Mouse (Mus musculus) ES-Bruce4 (cell line): Measurements from ENCODE around the gene Glb1. TPM values are rescaled to one million over a fixed set of nuclear protein-coding genes. Genes with fewer than 3 reads are reported as not detected.
A peak's percentile ranks its signal among the peaks of the same experiment; 100 is the strongest.

ENCODE experiments used
- H3K27ac ChIP-seq: 2 replicates; pipeline ENCODE4 v1.5.1; 2012; ENCODE audit warnings: low read length, inconsistent platforms; ENCODE audit not compliant: insufficient read depth
- H3K27me3 ChIP-seq: 2 replicates; pipeline ENCODE4 v1.6.1; 2012; ENCODE audit warnings: mild to moderate bottlenecking, low read length, inconsistent platforms; ENCODE audit not compliant: control insufficient read depth, poor library complexity, insufficient read depth, severe bottlenecking
- H3K36me3 ChIP-seq: 2 replicates; pipeline ENCODE4 v1.6.1; 2012; ENCODE audit warnings: inconsistent platforms, mild to moderate bottlenecking, low read length, moderate library complexity; ENCODE audit not compliant: control insufficient read depth, poor library complexity, insufficient read depth, severe bottlenecking
- H3K4me1 ChIP-seq: one replicate; pipeline ENCODE4 v1.8.1; 2011; ENCODE audit warnings: low read length; ENCODE audit not compliant: control insufficient read depth, insufficient read depth
- H3K4me3 ChIP-seq: 2 replicates; pipeline ENCODE4 v1.5.1; 2011; ENCODE audit warnings: low read depth, mild to moderate bottlenecking, low read length
- H3K9ac ChIP-seq: 2 replicates; pipeline ENCODE4 v1.6.1; 2012; ENCODE audit warnings: low read depth, mild to moderate bottlenecking, inconsistent platforms; ENCODE audit not compliant: poor library complexity, severe bottlenecking
- H3K9me3 ChIP-seq: replicated peaks from 2 replicates; pipeline ENCODE4 v1.6.1; 2012; ENCODE audit warnings: mild to moderate bottlenecking, low read length, inconsistent platforms; ENCODE audit not compliant: control insufficient read depth, poor library complexity, insufficient read depth, severe bottlenecking
- CTCF ChIP-seq: IDR thresholded peaks from one replicate; pipeline ENCODE4 v1.8.1; 2011; ENCODE audit warnings: low read depth, low read length
- EP300 ChIP-seq: IDR thresholded peaks from 2 replicates; pipeline ENCODE4 v1.6.1; 2011; ENCODE audit warnings: low read depth, low read length; ENCODE audit not compliant: insufficient read depth
- POLR2A ChIP-seq: IDR thresholded peaks from one replicate; pipeline ENCODE4 v1.8.1; 2011; ENCODE audit warnings: low read length; ENCODE audit not compliant: insufficient read depth
- polyA plus RNA-seq: library from polyadenylated mRNA; stranded (reverse); fragments of >200 nt; gene quantifications from 2 replicates; pipeline ENCODE4 v1.2.4, GENCODE M21; 2011; ENCODE audit warnings: low read depth; ENCODE audit not compliant: missing spikeins, insufficient read depth, insufficient read length

Gene Glb1
- polyA plus RNA-seq, 1 experiment: 41.1 TPM

DNA sequence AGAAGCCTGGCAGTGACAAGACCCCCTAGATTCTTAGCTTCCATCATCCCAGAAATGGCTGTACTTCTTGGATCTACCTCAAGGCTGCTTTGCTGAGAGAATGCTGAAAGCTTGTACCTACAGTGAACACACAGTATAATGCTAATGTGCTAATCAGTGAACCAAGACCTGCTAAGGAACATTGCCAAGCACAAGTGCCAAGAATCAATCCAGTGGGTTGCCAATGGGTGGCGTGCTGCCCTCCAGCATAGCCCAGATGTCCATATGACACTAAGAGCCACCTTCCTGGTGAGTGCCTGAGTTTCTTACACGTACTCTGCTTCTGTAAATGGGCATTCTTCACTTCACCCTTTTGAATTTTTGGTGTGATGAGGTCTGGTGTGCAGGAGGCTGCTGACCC lies 6.8 kb downstream of the Glb1 start:
- H3K9ac ChIP-seq: no peak overlapping the region
- peaks cover 25% of the 10 kb centered on the region for H3K36me3 ChIP-seq
- no peak overlapping the region for H3K27ac ChIP-seq
- H3K27me3 ChIP-seq: no peaks in the 10 kb centered on the region
- no peaks in the 10 kb centered on the region for H3K9me3 ChIP-seq
- H3K4me3 ChIP-seq: no peak overlapping the region
- TF ChIP-seq EP300: no peak
- TF ChIP-seq POLR2A: no peak
- TF ChIP-seq CTCF: no peak
- H3K4me1 ChIP-seq: no peaks in the 10 kb centered on the region

DNA sequence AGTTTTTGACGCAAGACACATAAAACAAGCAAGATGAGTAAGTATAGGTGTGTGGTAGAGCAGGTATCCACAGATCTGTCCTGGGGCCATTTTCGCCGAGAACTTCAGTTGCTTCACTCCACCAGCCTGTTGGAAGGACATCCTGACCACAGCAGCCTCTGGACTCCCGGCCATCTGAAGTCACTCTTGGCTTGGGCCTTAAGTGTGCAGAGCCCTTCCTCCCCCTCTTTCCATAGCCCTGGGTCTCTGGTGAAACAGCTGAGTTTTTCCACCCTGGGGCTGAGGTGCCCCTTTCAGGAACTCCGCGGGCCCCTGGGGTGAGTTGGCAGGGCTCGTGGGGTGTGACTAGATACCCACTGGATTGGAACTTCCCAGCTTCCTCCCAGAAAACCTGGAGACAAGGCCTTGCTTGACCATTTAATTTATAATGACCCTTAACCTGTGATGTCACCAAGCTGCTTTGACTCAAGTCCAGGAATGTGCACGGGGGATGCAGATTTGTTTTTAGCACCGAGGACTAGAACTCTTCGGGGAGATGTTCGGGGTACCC lies 9.5 kb downstream of the Glb1 start:
- no peak for TF ChIP-seq CTCF
- TF ChIP-seq EP300: no peak
- no peak for TF ChIP-seq POLR2A
- Histone ChIP-seq H3K27ac (no peak overlapping the region), H3K4me3 (no peak overlapping the region), H3K27me3 (no peaks in the 10 kb centered on the region), H3K9me3 (no peaks in the 10 kb centered on the region), H3K4me1 (no peaks in the 10 kb centered on the region), H3K9ac (no peak overlapping the region), H3K36me3 (peaks cover 23% of the 10 kb centered on the region)

DNA sequence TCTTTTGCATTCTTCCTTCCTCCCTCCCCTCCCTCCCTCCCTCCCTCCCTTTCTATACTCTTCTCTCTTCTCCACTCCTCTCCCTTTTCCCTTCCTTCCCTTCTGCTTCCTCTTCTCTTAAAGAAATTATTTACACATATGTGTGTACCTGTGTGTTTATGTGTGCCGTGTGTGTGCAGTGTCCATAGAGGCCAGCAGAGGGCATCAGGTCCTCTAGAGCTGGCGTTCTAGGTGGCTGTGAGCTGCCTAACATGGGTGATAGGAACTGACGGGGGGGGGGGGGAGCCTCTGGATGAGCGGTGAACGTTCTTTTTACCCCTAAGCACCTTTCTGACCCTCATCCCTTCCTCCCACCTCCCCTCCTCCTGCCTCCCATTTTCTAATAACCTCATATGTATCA lies 10.4 kb downstream of the Glb1 start:
- H3K27ac ChIP-seq: no peak overlapping the region
- no peak overlapping the region for H3K4me3 ChIP-seq
- no peaks in the 10 kb centered on the region for H3K4me1 ChIP-seq
- no peak overlapping the region for H3K9ac ChIP-seq
- no peaks in the 10 kb centered on the region for H3K27me3 ChIP-seq
- no peak for TF ChIP-seq POLR2A
- TF ChIP-seq EP300: no peak
- TF ChIP-seq CTCF: no peak
- H3K9me3 ChIP-seq: no peaks in the 10 kb centered on the region
- peaks cover 15% of the 10 kb centered on the region for H3K36me3 ChIP-seq

DNA sequence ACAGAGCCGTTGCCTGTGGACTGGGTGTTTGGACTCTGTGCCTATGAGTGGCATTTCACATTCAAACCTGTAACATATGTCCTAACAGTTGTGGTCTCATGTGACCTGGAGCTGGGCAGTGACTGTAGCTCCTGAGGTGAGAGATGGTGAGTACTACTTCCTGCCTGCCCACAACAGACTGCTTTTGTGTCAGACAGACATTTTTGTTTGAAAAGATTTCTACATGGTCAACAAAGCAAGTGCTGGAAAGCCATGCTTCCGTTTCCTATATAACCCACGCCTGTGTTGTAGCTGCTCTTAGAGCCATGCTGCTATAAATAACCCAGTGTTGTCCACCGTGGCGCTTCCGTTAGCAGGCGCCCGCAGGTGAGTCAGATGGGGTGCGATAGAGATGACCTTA lies 11.5 kb downstream of the Glb1 start:
- Histone ChIP-seq H3K27me3 (no peaks in the 10 kb centered on the region), H3K27ac (no peak overlapping the region), H3K9ac (no peak overlapping the region), H3K36me3 (peaks cover 9% of the 10 kb centered on the region), H3K9me3 (no peaks in the 10 kb centered on the region), H3K4me3 (no peak overlapping the region), H3K4me1 (no peaks in the 10 kb centered on the region)
- no peak for TF ChIP-seq CTCF
- no peak for TF ChIP-seq POLR2A
- no peak for TF ChIP-seq EP300

DNA sequence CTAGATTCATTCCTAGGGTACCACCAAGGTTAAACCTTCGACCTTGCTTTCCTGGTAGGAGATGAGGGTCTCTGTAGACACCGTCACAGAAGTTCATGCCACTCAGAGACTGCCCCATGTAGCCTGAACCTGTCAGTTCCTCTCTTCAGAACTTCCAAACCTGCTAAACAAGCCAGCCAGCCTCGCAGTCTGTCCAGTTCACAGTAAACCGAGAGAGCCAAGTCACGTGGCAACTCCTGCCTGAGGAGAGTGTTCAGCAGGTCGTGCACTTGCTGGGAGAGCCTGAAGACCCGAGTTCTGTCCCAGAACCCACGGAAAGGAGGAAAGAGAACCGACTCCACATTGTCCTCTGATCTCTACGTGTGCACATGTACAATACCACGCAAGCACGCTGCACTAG lies 13.0 kb downstream of the Glb1 start:
- Histone ChIP-seq H3K4me3 (no peak overlapping the region), H3K27ac (no peak overlapping the region), H3K36me3 (peaks cover 9% of the 10 kb centered on the region), H3K27me3 (no peaks in the 10 kb centered on the region), H3K4me1 (no peaks in the 10 kb centered on the region), H3K9me3 (no peaks in the 10 kb centered on the region), H3K9ac (no peak overlapping the region)
- no peak for TF ChIP-seq POLR2A
- no peak for TF ChIP-seq EP300
- TF ChIP-seq CTCF: no peak

DNA sequence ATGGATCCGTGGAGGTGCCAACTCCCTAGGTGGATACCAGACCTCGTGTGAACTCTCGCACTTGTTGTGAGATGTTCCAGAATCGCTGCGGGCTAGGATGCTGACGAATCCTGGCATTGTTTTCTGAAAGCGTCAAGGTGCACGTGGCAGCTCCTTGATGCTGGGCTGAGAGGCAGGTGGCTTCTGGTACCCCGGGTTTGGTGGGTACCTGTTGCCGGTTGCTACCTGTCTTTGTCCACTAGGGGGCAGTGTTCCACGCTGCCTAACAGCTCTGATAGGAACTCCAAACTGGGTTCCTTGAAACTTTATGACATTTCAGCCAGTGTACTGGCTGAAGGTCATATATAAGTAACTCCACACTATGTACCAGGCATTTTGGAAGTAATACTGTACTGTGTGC lies 14.8 kb downstream of the Glb1 start:
- H3K27ac ChIP-seq: no peak overlapping the region
- H3K4me3 ChIP-seq: no peak overlapping the region
- no peak for TF ChIP-seq EP300
- TF ChIP-seq POLR2A: no peak
- peak; percentile 90 for TF ChIP-seq CTCF
- H3K9ac ChIP-seq: no peak overlapping the region
- H3K36me3 ChIP-seq: peaks cover 4% of the 10 kb centered on the region; the same call in 1 of the 2 replicates
- H3K4me1 ChIP-seq: no peaks in the 10 kb centered on the region
- no peaks in the 10 kb centered on the region for H3K27me3 ChIP-seq
- no peaks in the 10 kb centered on the region for H3K9me3 ChIP-seq
